Mouse (Mus musculus): ENCODE measurements at regions not wholly inside any gene's neighbourhood (a gene's known extent, or its start where the extent isn't known, plus 50 kb on each side); places are given as distances from the start of the nearest gene placed in this dataset.

- Histone ChIP-seq H3K9ac (no peak overlapping the region), H3K4me3 (no peak overlapping the region), H3K9me3 (no peaks in the 10 kb centered on the region), H3K4me1 (peaks cover 7% of the 10 kb centered on the region), H3K4me2 (peak overlapping the region; percentile 43), H3K27me3 (replicated peaks) (no peaks in the 10 kb centered on the region), H3K36me3 (replicated peaks) (no peaks in the 10 kb centered on the region), H3K27ac (no peak overlapping the region)
- peak; percentile 55 for ATAC-seq (replicated peaks)
- 72% methylated on average over 12 of the region's 12 CpGs for WGBS
These were observed 84.3 kb upstream of the Nap1l1 start for GRCm38 (mm10) chr10:111388545-111389320.

GRCm38 (mm10) chr10:111389890-111390289 is 83.1 kb upstream of the Nap1l1 start:
- Histone ChIP-seq H3K4me3 (no peak overlapping the region), H3K9me3 (no peaks in the 10 kb centered on the region), H3K27ac (no peak overlapping the region), H3K36me3 (replicated peaks) (no peaks in the 10 kb centered on the region), H3K27me3 (replicated peaks) (no peaks in the 10 kb centered on the region), H3K4me1 (peaks cover 7% of the 10 kb centered on the region), H3K9ac (no peak overlapping the region), H3K4me2 (no peak overlapping the region)
- WGBS: 61% methylated on average over 9 of the region's 9 CpGs
- ATAC-seq (replicated peaks): 0 out of 2 replicates have a peak, but pooled peaks have one; percentile 12

DNA sequence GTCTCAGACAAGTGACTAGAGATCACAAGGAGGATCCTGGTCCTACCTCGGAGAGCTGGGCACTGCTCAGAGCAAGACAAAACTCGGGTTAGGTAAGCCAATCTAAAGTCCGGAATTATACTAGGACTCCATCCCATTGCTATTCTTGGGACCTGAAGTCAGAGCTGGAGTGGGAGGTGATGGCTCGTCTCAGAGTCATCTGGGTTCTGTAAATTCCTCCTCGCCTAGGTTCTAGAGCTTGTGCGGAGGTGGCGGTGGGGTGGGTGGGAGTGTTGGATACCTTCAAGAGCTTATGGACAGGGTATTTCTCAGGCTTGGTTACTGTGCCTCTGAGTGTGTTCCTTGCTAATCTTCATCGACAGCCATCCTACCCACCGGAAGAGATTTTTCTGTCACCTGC is 78.6 kb upstream of the Nap1l1 start:
- Histone ChIP-seq H3K4me2 (no peak overlapping the region), H3K36me3 (replicated peaks) (no peaks in the 10 kb centered on the region), H3K4me3 (no peak overlapping the region), H3K9me3 (no peaks in the 10 kb centered on the region), H3K9ac (no peak overlapping the region), H3K27ac (no peak overlapping the region), H3K4me1 (no peaks in the 10 kb centered on the region; the same call in 1 of the 2 replicates), H3K27me3 (replicated peaks) (no peaks in the 10 kb centered on the region)
- ATAC-seq (replicated peaks): no peak
- 93% methylated on average over 9 of the region's 9 CpGs for WGBS

- no peak overlapping the region for H3K4me3 ChIP-seq
These were observed 68.0 kb upstream of the Nap1l1 start for GRCm38 (mm10) chr10:111405071-111405470.

GRCm38 (mm10) chr10:111408887-111409286 is 64.1 kb upstream of the Nap1l1 start:
- Histone ChIP-seq H3K9me3 (no peaks in the 10 kb centered on the region), H3K27ac (no peak overlapping the region), H3K4me3 (no peak overlapping the region), H3K27me3 (replicated peaks) (no peaks in the 10 kb centered on the region), H3K4me1 (no peaks in the 10 kb centered on the region), H3K36me3 (replicated peaks) (no peaks in the 10 kb centered on the region), H3K4me2 (no peak overlapping the region), H3K9ac (no peak overlapping the region)
- WGBS: 86% methylated on average over 3 of the region's 3 CpGs
- ATAC-seq (replicated peaks): no peak

More at GRCm38 (mm10) chr10:111405071-111405470, 68.0 kb upstream of the Nap1l1 start:
- H3K36me3 ChIP-seq (replicated peaks): no peaks in the 10 kb centered on the region
- no peaks in the 10 kb centered on the region for H3K27me3 ChIP-seq (replicated peaks)
- H3K9me3 ChIP-seq: no peaks in the 10 kb centered on the region
- no peak overlapping the region for H3K27ac ChIP-seq
- no peak for ATAC-seq (replicated peaks)
- no peak overlapping the region for H3K4me2 ChIP-seq
- WGBS: 98% methylated on average over 6 of the region's 6 CpGs
- H3K4me1 ChIP-seq: no peaks in the 10 kb centered on the region
- no peak overlapping the region for H3K9ac ChIP-seq

DNA sequence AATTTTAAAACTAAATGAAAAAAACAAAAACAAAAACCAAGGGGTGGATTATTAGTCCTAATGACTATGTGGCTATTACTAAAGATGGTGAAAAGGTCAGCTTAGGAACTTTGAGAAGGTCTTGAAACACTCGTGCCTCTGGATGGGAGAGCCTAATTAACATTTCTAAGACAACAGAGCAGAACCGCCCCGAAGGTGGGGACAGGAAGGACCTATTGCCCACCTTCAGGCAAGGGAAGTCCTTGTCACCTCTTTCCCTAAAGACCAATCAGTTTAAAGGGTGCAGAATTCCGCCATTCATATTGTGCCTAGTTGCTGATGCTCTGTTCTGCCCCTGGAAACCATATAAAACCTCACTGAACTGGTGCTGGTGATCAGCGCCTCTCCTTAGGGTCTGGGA is 63.5 kb upstream of the Nap1l1 start:
- ATAC-seq (replicated peaks): no peak
- Histone ChIP-seq H3K4me2 (no peak overlapping the region), H3K4me1 (no peaks in the 10 kb centered on the region), H3K9me3 (no peaks in the 10 kb centered on the region), H3K4me3 (no peak overlapping the region), H3K36me3 (replicated peaks) (no peaks in the 10 kb centered on the region), H3K9ac (no peak overlapping the region), H3K27me3 (replicated peaks) (no peaks in the 10 kb centered on the region), H3K27ac (no peak overlapping the region)
- WGBS: 76% methylated on average over 5 of the region's 5 CpGs

DNA sequence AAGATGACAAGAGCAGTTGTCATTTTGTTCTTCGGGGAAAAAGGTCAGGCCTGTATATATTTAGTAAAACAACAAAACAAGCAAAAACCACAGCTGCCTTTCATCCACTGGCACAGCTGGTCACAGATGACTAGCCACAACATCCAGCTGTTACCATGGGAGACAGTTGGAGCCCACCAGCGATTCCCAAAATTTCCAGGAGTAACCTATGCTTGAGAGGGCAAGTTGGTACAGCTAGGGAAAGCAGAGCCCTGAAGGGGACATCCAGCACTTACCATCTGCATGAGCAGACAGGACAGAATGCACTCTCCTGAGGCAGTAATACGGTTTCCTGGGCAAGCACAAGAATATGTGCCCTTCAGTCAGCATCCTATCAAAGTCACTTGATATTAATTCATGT is 62.9 kb upstream of the Nap1l1 start:
- H3K4me1 ChIP-seq: no peaks in the 10 kb centered on the region
- H3K27me3 ChIP-seq (replicated peaks): no peaks in the 10 kb centered on the region
- 60% methylated on average over 3 of the region's 3 CpGs for WGBS
- H3K4me3 ChIP-seq: no peak overlapping the region
- H3K9me3 ChIP-seq: no peaks in the 10 kb centered on the region
- no peak for ATAC-seq (replicated peaks)
- H3K27ac ChIP-seq: no peak overlapping the region
- no peak overlapping the region for H3K9ac ChIP-seq
- no peak overlapping the region for H3K4me2 ChIP-seq
- H3K36me3 ChIP-seq (replicated peaks): no peaks in the 10 kb centered on the region

DNA sequence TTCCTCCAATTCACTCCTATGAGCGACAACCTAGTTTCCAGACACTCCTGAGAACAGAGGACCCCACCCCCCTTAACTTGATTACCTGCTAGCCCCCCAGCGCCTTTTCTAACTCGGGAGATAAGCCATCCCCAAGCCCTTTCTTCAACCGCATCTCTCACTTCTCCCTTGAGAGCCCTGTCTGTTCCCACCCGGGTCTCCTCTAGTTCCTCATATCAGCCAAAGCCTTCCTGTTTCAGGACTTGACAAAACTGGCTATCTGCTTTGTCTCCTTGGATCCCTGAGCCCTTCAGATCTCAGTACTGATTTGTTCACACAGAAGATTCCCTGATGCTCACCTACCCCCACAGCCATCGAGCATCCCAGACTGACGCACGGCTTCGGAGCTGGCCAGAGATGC is 61.5 kb upstream of the Nap1l1 start:
- Histone ChIP-seq H3K4me1 (no peaks in the 10 kb centered on the region), H3K27ac (no peak overlapping the region), H3K4me3 (no peak overlapping the region), H3K4me2 (no peak overlapping the region), H3K27me3 (replicated peaks) (no peaks in the 10 kb centered on the region), H3K9me3 (no peaks in the 10 kb centered on the region), H3K9ac (no peak overlapping the region), H3K36me3 (replicated peaks) (no peaks in the 10 kb centered on the region)
- no peak for ATAC-seq (replicated peaks)
- WGBS: 92% methylated on average over 9 of the region's 9 CpGs

DNA sequence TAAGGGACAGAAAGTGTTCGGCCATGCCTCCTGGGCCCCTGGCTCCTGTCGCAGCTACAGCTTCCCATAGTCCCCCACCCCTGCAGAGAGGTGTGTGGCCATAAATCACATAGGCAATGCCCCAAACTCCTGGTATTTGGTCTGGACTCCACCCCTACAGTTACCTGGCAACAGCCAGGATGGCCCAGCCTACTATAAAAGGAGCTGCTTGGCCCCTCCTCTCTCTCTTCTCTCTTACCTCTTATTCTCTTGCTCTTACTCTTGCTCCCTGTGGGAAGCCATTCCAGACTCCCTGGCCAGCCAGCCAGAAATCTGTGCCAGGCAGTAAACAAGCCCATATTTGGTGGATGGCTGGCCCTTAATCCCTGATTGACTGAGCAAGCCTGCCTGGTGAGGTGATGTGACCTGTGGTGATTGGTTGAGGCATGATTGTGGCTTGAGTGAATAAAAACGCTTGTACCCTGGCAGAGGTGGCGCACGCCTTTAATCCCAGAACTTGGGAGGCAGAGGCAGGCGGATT is 56.4 kb upstream of the Nap1l1 start:
- no peaks in the 10 kb centered on the region for H3K36me3 ChIP-seq (replicated peaks)
- no peak; the same call in 1 of the 2 replicates for ATAC-seq (replicated peaks)
- H3K4me3 ChIP-seq: no peak overlapping the region
- peaks cover 8% of the 10 kb centered on the region for H3K4me1 ChIP-seq
- no peak overlapping the region for H3K9ac ChIP-seq
- H3K4me2 ChIP-seq: no peak overlapping the region
- no peaks in the 10 kb centered on the region for H3K27me3 ChIP-seq (replicated peaks)
- H3K27ac ChIP-seq: no peak overlapping the region
- H3K9me3 ChIP-seq: no peaks in the 10 kb centered on the region
- 76% methylated on average over 6 of the region's 6 CpGs for WGBS

- peaks cover 17% of the 10 kb centered on the region for H3K4me1 ChIP-seq
- no peak overlapping the region; the same call in 1 of the 2 replicates for H3K27ac ChIP-seq
- no peaks in the 10 kb centered on the region for H3K9me3 ChIP-seq
- H3K9ac ChIP-seq: peak overlapping the region; percentile 26; the same call in 1 of the 2 replicates
- ATAC-seq (replicated peaks): peak; percentile 59; the same call in 1 of the 2 replicates
- no peaks in the 10 kb centered on the region for H3K36me3 ChIP-seq (replicated peaks)
- peak overlapping the region; percentile 27 for H3K4me3 ChIP-seq
- no peaks in the 10 kb centered on the region for H3K27me3 ChIP-seq (replicated peaks)
- 23% methylated on average over 23 of the region's 23 CpGs for WGBS
- H3K4me2 ChIP-seq: peak overlapping the region; percentile 52
These were observed 53.4 kb upstream of the Nap1l1 start for GRCm38 (mm10) chr10:111419375-111420194.

DNA sequence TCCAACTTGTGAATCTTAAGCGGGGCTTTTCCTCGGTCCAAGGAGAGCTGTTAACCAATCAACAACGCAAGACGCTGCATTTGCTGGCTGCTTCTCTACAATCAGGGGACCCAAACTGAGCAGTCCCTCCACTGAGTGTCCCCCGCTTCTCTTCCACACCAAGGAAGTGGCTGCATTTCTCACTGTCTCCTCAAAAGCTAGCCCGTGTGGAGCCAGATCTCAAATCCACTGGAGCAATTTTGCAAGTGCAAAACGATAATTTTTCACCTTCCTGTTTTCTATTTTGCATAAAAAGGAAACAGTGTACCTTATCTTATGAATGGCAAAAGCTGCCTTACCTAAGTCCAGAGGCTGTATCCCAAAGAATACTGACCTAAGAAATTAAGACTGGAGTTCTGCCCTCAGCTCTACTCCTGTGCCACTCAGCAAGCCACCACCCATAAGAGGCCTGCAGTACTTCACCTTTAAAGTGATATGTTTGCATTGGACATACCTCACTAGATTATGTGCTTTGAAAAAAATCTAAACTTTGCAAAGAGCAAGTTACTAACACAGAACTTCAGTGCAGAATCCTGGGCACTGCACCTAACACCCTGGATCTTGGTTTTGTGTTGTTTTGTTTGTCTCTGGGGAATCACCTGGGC is 52.7 kb upstream of the Nap1l1 start:
- no peaks in the 10 kb centered on the region for H3K27me3 ChIP-seq (replicated peaks)
- peak overlapping the region; percentile 26; the same call in 1 of the 2 replicates for H3K9ac ChIP-seq
- WGBS: 15% methylated on average over 7 of the region's 7 CpGs
- peak overlapping the region; percentile 52 for H3K4me2 ChIP-seq
- peak overlapping the region; percentile 27 for H3K4me3 ChIP-seq
- ATAC-seq (replicated peaks): no peak
- H3K9me3 ChIP-seq: no peaks in the 10 kb centered on the region
- peaks cover 17% of the 10 kb centered on the region for H3K4me1 ChIP-seq
- H3K36me3 ChIP-seq (replicated peaks): no peaks in the 10 kb centered on the region
- no peak overlapping the region for H3K27ac ChIP-seq

DNA sequence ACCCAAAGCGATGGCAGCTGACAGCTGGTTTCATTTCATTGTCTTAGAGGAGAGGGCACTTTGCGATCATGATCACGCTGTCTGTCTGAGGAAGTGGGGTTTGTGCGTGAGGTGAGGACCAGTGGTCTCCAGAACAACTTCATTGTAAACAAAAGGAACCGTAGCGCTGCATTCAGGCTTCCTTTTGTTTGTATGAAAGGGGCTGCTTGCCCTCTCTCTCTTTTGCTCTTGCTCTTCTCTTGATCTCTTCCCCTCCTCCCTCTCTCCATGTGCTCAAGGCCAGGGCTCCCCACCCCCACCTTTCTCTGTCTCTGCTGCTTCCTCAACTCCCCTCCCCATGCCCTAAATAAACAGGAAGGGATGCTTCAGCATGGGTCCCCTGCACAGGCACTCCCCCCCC is 51.0 kb upstream of the Nap1l1 start:
- Histone ChIP-seq H3K27me3 (replicated peaks) (no peaks in the 10 kb centered on the region), H3K4me1 (peaks cover 17% of the 10 kb centered on the region), H3K9ac (no peak overlapping the region), H3K9me3 (no peaks in the 10 kb centered on the region), H3K4me3 (no peak overlapping the region), H3K27ac (no peak overlapping the region), H3K36me3 (replicated peaks) (no peaks in the 10 kb centered on the region), H3K4me2 (peak overlapping the region; percentile 25; the same call in 1 of the 2 replicates)
- 0 out of 2 replicates have a peak, but pooled peaks have one; percentile 27 for ATAC-seq (replicated peaks)
- WGBS: 5% methylated on average over 6 of the region's 6 CpGs

Data from midbrain, embryonic 15.5 days (tissue).